Mouse (Mus musculus): ENCODE measurements around the gene Cstb. TPM values are rescaled to one million over a fixed set of nuclear protein-coding genes. Genes with fewer than 3 reads are reported as not detected.

Gene Cstb
- total RNA-seq, 1 experiment from 2014 or later: 26.4 TPM

DNA sequence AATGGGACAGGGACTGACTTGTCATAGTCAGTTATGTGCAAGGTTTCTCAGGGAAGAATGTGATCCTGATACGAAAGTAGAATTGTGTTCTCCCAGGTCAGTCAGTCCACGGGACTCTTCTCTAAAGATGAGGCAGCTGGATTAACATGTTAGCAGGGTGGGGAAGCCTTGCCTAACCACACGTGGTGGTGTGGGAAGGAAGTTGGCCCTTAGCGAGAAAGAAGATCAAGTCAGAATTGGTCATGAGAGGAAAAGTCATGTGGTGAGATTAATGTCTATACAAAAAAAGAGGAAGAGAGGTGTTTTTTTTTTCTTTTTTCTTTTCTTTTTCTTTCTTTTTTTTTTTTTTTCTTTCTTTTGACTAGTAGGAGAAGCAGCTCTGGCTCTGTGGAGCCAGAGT, 51.4 kb downstream of the Cstb start:
- ATAC-seq (replicated peaks; ENCODE audit: insufficient number of reproducible peaks, low FRiP score, low TSS enrichment, poor library complexity, severe bottlenecking): peak; percentile 79

Other genes starting within 250 kb of the Cstb start
- gene Pwp2, start 240.5 kb upstream of the Cstb start, total RNA-seq (2017): 8.8 to 11.7 TPM (median 9.8 TPM) in 3 replicates
- 30.4 to 42.5 TPM (median 37.6 TPM) in 3 replicates for gene Trappc10, start 181.0 kb upstream of the Cstb start, total RNA-seq (2017)
- 40.0 to 87.7 TPM (median 46.4 TPM) in 3 replicates for gene Agpat3, start 73.2 kb upstream of the Cstb start, total RNA-seq (2017)
- gene Rrp1, start 12.6 kb upstream of the Cstb start, total RNA-seq (2017): 298 to 382 TPM (median 299 TPM) in 3 replicates
- gene Pdxk, start 39.3 kb downstream of the Cstb start, total RNA-seq (2017): 5.5 to 7.5 TPM (median 6.9 TPM) in 3 replicates
- not detected in 3 replicates for gene Olfr1358, start 91.8 kb downstream of the Cstb start, total RNA-seq (2017)
- 26.1 to 44.1 TPM (median 30.4 TPM) in 3 replicates for gene Ilvbl, start 148.7 kb downstream of the Cstb start, total RNA-seq (2017)
- gene Syde1, start 166.3 kb downstream of the Cstb start, total RNA-seq (2017): 0.32 to 0.48 TPM in 2 of 3 replicates, not detected in the other
- not detected in 3 replicates for gene Olfr1357, start 192.4 kb downstream of the Cstb start, total RNA-seq (2017)

All from monocyte, adult 5-6 weeks (primary cell).